Mouse (Mus musculus) retina, embryonic 14.5 days (tissue): Measurements from ENCODE around the gene Dhx16.
A peak's percentile ranks its signal among the peaks of the same experiment; 100 is the strongest.
"Not testable (repeated sequence)": the region's sequence is repeated elsewhere in the genome, so short reads cannot be mapped to it uniquely, and the experiment has no call there.

Experiments used
- DNase-seq: peaks from one replicate; pipeline ENCODE4 v3.0.0-alpha.2; 2015; ENCODE audit warnings: low spot score

The Dhx16 gene

DNA sequence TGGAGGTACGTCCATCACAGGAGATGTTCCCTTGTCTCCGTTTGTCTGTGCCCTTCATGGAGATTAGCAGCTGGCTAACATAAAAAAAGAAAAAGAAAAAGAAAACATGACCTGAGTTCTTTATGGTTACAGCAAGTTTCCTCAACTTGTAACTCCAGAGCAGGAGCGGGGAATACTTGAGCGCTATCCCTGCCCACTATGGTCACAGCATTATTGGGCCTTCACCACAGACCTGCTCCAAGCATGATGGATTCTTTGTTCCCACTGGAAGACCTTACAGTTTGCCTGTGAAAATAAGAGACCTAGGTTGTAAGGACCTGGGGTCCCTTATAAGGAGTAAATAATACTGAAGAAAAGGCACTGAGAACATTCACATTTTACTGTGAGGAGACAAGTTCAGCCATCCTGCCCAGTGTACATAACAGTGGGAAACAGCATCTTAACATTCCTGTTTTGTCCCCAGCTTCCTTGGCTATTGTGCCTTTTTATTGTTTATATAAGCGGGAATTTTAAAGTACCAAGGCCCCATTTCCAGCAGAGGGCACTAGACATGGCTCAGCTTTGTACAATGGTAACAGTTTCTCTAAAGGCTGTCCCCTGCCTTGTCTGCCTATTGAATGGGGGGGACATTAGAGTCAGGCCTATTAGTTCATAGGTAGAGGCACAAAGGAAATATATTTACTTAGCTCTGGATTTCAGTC is 41.4 kb downstream of the Dhx16 start:
- DNase-seq = peak; percentile 74

DNA sequence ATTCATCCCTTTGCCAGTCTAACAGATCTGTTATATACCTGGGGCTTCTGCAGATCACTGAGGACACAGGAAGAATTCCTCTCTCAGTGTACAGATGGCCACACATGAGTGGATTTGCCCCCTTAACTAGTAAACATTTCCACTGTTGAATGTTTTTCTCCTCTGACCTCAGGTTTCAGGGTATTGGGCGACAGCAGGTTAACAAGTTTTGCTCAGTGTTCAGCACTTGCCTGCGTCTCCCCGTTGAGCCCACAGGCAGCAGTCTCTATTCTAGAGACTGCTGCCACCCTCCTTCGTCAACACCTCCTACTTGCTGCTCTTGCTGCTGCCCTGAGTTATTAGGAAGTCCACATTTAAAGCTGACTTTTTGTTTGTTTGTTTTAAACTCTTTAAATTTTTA is 42.1 kb downstream of the Dhx16 start:
- no peak for DNase-seq

DNA sequence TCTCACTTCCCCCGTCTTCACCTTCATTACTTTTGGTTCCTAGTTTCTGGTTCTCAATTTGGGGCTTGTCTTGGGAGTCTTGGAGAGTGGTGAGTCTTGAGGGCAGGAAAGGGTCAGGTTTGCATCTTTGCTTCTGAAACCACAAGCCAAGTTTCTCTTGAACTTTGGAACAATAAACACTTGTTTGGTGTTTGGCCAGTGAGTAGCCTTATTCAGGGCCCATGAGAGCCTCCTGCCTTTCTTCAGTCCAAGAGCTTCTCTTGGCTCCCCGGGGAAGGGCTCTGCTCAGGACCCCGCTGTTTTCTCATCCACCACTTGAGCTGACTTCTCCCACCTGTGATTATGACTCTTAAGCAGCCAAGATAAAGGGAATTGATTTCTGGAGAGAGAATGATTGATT is 42.9 kb downstream of the Dhx16 start:
- no peak for DNase-seq

DNA sequence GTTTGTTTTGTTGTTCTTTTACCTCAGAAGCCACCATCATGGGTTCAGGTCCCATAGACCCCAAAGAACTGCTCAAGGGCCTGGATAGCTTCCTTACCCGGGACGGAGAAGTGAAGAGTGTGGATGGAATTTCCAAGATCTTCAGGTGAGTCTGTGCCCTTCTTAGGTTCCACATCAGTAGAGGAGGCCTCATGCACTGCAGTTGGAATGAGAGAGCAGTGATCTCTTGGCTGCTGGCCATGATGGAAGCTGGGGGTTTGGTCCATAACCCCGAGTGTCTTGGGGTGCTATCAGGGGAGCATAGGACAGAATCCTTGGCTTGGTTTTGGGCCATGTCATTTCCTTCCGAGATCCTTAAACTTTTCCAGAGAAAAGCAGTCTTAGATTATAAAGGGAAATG is 43.7 kb downstream of the Dhx16 start:
- no peak for DNase-seq

DNA sequence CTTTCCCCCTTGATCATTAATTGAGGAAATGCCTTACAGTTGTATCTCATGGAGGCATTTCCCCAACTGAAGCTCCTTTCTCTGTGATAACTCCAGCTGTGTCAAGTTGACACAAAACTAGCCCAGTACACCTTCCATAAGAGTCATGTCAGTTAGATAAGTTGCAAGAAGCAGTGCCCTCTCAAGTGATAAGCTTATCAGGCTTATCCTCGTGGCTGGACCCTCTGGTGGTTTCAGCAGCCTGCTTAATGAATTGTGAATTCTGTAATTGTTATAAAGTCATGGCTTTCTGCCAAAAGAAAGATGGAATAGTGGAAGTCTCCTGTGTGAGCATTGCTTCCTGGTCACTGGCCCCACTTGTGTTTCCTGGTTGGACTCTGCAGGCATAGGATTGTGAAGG is 47.9 kb downstream of the Dhx16 start:
- DNase-seq = no peak

DNA sequence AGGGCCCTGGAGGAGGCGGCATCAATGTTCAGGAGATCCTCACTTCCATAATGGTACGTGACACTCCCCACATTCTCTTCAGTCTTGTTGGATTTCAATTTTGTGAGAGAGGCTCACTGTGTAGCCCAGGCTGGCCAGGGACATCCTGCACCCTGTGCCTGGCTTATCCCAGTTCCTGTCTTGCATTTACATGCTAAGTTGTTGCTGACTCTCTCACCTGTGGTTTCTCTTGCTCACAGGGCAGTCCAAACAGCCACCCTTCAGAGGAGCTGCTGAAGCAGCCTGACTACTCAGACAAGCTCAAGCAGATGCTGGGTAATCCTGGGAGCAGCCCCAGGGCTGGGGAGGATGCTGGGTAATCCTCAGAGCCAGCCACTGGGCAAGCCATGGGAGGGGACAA is 49.9 kb downstream of the Dhx16 start:
- no peak for DNase-seq

DNA sequence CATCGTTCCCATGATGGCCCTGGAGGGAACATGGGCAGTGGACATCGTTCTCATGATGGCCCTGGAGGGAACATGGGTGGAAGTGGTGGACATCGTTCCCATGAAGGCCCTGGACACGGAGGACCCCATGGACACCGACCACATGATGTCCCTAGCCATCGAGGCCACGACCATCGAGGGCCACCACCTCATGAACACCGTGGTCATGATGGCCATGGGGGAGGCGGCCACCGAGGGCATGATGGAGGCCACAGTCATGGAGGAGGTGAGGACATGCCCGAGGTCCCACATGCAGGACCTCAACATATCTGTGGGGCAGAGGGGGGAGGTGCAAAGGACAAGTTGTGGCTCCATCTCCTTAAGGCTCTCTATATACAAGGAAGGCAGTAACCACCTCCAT is 51.0 kb downstream of the Dhx16 start:
- no peak for DNase-seq

DNA sequence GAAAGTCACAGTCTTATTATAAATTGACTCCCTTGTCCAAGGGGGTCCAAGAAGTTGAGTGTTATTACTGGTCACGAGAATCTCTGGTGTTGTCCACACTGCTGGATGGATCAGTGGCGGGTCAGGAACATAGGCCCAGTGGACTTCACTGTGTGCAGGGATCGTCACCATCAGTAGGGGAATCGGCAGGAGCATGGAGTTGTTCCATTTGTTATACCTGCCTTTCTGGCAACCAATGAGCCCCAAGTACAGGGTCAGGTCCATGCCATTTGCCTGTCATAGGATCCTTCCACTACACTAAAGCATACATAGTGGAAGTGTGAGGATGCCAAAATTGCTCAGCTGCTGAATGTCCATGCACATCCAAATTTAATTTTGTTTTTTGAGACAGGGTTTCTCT is 53.0 kb downstream of the Dhx16 start:
- no peak for DNase-seq

DNA sequence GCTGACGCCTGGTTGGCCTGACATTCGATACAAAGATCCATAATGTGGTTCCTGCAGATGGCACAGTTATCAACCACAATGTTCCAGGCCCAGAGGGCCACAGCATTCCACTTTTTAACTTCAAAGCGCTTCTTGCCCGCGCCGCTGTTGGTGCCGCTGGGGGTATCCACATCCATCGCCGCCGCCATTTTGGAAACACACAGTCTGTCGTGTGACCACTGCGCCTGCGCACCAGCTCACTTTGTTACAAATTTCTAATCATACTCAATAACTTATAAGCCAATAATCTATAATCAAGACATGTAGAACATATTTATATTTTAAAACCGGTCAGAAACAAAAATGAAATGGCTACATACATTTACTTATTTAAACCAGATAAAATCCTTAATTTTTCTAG is 56.1 kb downstream of the Dhx16 start:
- not testable (repeated sequence) for DNase-seq

DNA sequence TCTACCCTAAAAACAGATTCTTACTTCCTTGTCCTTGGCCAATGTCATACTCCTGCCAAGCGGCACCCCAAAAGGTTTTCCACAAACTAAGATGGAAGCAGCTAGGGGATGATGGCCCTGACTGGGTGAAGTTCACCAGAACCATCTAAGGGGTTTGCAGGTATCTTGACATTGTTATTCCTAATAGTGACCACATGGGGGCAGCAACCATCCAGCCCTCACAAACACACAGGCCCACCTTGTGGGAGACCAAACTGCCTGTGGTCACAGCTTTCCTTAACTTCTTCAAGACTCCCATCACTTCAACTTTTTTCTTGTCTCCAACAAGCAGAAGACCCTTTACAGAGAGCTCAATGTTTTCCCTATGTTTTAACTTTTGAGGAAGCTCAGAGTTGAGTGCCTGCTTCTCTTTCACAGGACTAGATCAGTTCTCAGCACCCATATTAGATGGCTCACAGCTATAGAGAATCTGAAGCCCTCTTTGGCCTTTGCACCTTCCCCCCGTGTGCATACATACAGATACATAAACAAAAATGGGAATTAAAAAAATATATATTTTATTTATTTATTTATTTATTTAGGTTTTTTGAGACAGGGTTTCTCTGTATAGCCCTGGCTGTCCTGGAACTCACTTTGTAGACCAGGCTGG is 58.2 kb downstream of the Dhx16 start:
- DNase-seq = peak; percentile 83

DNA sequence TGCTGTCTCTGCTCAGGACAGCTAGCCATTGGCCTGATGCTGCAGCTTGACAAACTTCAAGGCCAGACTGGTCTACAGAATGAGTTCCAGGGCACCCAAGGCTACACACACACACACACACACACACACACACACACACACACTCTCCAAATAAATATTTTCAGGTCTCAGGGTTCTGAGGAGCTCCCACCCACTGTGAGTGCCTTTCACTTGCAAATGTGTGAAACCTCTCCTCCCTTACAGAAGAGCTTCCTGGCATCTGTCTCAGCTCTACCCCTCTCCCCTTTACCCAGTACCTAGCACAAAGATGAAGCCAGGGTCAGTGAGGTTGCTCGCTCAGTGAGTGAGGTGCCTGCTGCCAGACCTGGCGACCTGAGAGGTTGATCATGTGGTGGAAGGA is 59.5 kb downstream of the Dhx16 start:
- DNase-seq = no peak

DNA sequence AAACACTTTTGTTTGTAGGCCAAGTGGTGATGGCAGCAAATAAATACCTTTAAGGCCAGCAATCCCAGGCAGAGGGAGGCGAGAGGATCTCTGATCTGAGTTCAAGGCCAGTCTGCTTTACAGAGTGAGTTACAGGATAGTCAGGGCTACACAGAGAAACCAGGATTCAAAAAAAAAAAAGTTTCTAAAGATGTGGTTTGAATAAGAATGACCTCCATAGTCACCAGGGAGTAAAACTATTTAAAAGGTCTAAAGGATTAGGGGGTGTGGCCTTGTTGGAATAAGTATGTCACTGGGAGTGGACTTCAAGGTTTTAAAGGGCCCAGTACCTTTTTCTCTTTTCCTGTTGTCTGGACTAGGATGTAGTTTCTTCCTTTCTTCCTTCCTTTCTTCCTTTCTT is 60.3 kb downstream of the Dhx16 start:
- no peak for DNase-seq
